Mouse (Mus musculus): Measurements from ENCODE around the gene Heatr4. TPM values are rescaled to one million over a fixed set of nuclear protein-coding genes. Genes with fewer than 3 reads are reported as not detected.

Gene Heatr4
- polyA plus RNA-seq, 1 experiment from 2014 or later: not detected

GRCm38 (mm10) chr12:83924332-83924731, 60.3 kb downstream of the Heatr4 start:
- no peak overlapping the region for H3K9ac ChIP-seq (replicated peaks)
- H3K36me3 ChIP-seq: no peaks in the 10 kb centered on the region
- no peak for ATAC-seq (replicated peaks)
- WGBS: 48% methylated on average over 3 of the region's 3 CpGs
- H3K27me3 ChIP-seq: no peaks in the 10 kb centered on the region
- no peak overlapping the region for H3K4me2 ChIP-seq (replicated peaks)
- no peaks in the 10 kb centered on the region for H3K9me3 ChIP-seq
- peaks cover 21% of the 10 kb centered on the region for H3K4me1 ChIP-seq
- H3K27ac ChIP-seq (replicated peaks): no peak overlapping the region
- H3K4me3 ChIP-seq: no peak overlapping the region

- Histone ChIP-seq H3K36me3 (no peaks in the 10 kb centered on the region), H3K27me3 (no peaks in the 10 kb centered on the region), H3K4me3 (no peak overlapping the region), H3K9ac (replicated peaks) (no peak overlapping the region), H3K27ac (replicated peaks) (no peak overlapping the region), H3K9me3 (no peaks in the 10 kb centered on the region), H3K4me1 (peaks cover 22% of the 10 kb centered on the region), H3K4me2 (replicated peaks) (no peak overlapping the region)
- ATAC-seq (replicated peaks): no peak
- 91% methylated on average over 1 of the region's 1 CpGs for WGBS
Measured at GRCm38 (mm10) chr12:83923486-83923859, 61.2 kb downstream of the Heatr4 start.

GRCm38 (mm10) chr12:83922724-83923485, 61.7 kb downstream of the Heatr4 start:
- Histone ChIP-seq H3K9ac (replicated peaks) (peak overlapping the region; percentile 38), H3K9me3 (no peaks in the 10 kb centered on the region), H3K27ac (replicated peaks) (no peak overlapping the region), H3K4me2 (replicated peaks) (peak overlapping the region; percentile 45), H3K4me3 (peak overlapping the region; percentile 81), H3K4me1 (peaks cover 22% of the 10 kb centered on the region), H3K36me3 (no peaks in the 10 kb centered on the region), H3K27me3 (no peaks in the 10 kb centered on the region)
- 34% methylated on average over 8 of the region's 8 CpGs for WGBS
- ATAC-seq (replicated peaks): no peak

- Histone ChIP-seq H3K9me3 (no peaks in the 10 kb centered on the region), H3K27ac (replicated peaks) (peak within 1 kb of the TSS; percentile 82), H3K36me3 (no peaks in the 10 kb centered on the region), H3K9ac (replicated peaks) (peak within 1 kb of the TSS; percentile 77), H3K27me3 (no peaks in the 10 kb centered on the region), H3K4me2 (replicated peaks) (peak within 1 kb of the TSS; percentile 90), H3K4me1 (peaks cover 22% of the 10 kb centered on the region), H3K4me3 (peak within 1 kb of the TSS; percentile 81)
- peak; percentile 100 for ATAC-seq (replicated peaks)
- under 1% methylated on average over 63 of the region's 63 CpGs for WGBS
Measured at GRCm38 (mm10) chr12:83921535-83922381, 62.9 kb downstream of the Heatr4 start, which contains the start of gene Numb. Numb (minus strand) TSS chr12:83921934.

- ATAC-seq (replicated peaks): no peak
- Histone ChIP-seq H3K4me3 (peak overlapping the region; percentile 81), H3K36me3 (no peaks in the 10 kb centered on the region), H3K4me1 (peaks cover 22% of the 10 kb centered on the region), H3K27ac (replicated peaks) (peak overlapping the region; percentile 82), H3K4me2 (replicated peaks) (peak overlapping the region; percentile 90), H3K27me3 (no peaks in the 10 kb centered on the region), H3K9me3 (no peaks in the 10 kb centered on the region), H3K9ac (replicated peaks) (peak overlapping the region; percentile 77)
- under 1% methylated on average over 31 of the region's 31 CpGs for WGBS
Measured at GRCm38 (mm10) chr12:83920721-83921441, 63.8 kb downstream of the Heatr4 start.

- Histone ChIP-seq H3K4me3 (no peak overlapping the region), H3K9me3 (no peaks in the 10 kb centered on the region), H3K4me1 (peaks cover 14% of the 10 kb centered on the region), H3K9ac (replicated peaks) (no peak overlapping the region), H3K4me2 (replicated peaks) (no peak overlapping the region), H3K27me3 (no peaks in the 10 kb centered on the region), H3K36me3 (no peaks in the 10 kb centered on the region), H3K27ac (replicated peaks) (no peak overlapping the region)
- 77% methylated on average over 9 of the region's 9 CpGs for WGBS
- ATAC-seq (replicated peaks): no peak
Measured at GRCm38 (mm10) chr12:83916884-83917283, 67.8 kb downstream of the Heatr4 start.

GRCm38 (mm10) chr12:83914797-83915196, 69.9 kb downstream of the Heatr4 start:
- no peak for ATAC-seq (replicated peaks)
- 82% methylated on average over 1 of the region's 1 CpGs for WGBS
- Histone ChIP-seq H3K27ac (replicated peaks) (no peak overlapping the region), H3K9me3 (no peaks in the 10 kb centered on the region), H3K9ac (replicated peaks) (no peak overlapping the region), H3K4me2 (replicated peaks) (no peak overlapping the region), H3K27me3 (no peaks in the 10 kb centered on the region), H3K36me3 (no peaks in the 10 kb centered on the region), H3K4me3 (no peak overlapping the region), H3K4me1 (peaks cover 3% of the 10 kb centered on the region; the same call in 1 of the 2 replicates)

- WGBS: 82% methylated on average over 4 of the region's 4 CpGs
- no peaks in the 10 kb centered on the region for H3K27me3 ChIP-seq
Measured at GRCm38 (mm10) chr12:83914202-83914740, 70.4 kb downstream of the Heatr4 start.

GRCm38 (mm10) chr12:83910451-83910850, 74.2 kb downstream of the Heatr4 start:
- H3K9me3 ChIP-seq: no peaks in the 10 kb centered on the region
- no peak for ATAC-seq (replicated peaks)
- H3K4me3 ChIP-seq: no peak overlapping the region
- H3K4me1 ChIP-seq: no peaks in the 10 kb centered on the region
- H3K36me3 ChIP-seq: no peaks in the 10 kb centered on the region
- 90% methylated on average over 2 of the region's 2 CpGs for WGBS
- no peak overlapping the region for H3K4me2 ChIP-seq (replicated peaks)
- H3K9ac ChIP-seq (replicated peaks): no peak overlapping the region
- no peak overlapping the region for H3K27ac ChIP-seq (replicated peaks)
- no peaks in the 10 kb centered on the region for H3K27me3 ChIP-seq

More at GRCm38 (mm10) chr12:83914202-83914740, 70.4 kb downstream of the Heatr4 start:
- no peaks in the 10 kb centered on the region for H3K36me3 ChIP-seq
- H3K27ac ChIP-seq (replicated peaks): no peak overlapping the region
- no peak overlapping the region for H3K9ac ChIP-seq (replicated peaks)
- H3K4me3 ChIP-seq: no peak overlapping the region
- no peak for ATAC-seq (replicated peaks)
- H3K9me3 ChIP-seq: no peaks in the 10 kb centered on the region
- no peaks in the 10 kb centered on the region for H3K4me1 ChIP-seq
- no peak overlapping the region for H3K4me2 ChIP-seq (replicated peaks)
